Mouse (Mus musculus) mesoderm, embryonic 11.5 days (tissue): ENCODE measurements around the gene Ajm1.

ENCODE experiments used
- DNase-seq: peaks from one replicate; pipeline ENCODE4 v3.0.0-alpha.2; 2012; ENCODE audit warnings: low read depth, low spot score

Gene Ajm1

DNA sequence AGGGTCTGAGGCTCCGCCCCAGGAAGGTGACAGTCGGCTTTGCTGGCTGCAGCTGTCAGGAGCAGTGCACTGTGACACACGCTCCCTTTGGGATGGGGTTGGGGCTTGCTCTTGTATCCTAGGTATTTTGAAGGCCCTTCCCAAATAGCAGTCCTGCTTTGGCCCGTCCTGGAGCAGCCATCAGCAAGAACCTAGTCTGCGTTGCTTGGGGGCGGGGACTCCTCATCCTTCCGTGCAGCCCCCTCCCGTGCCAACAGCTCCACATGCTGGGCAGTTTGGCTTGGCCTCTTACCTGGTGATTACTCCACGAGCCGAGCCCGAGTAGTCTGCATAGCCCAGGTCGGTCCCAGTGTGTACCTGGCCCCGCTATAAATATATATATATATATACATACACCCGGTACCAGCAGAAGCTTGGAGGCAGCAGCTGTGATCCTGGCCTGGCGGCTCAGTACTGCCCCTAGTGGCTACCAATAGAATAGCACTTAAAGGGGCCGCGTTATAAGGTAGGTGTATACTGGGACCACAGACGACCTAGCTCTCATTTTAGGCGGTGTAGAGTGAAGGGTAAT is at the start of gene Ajm1:
TSS of gene Ajm1 (minus strand) at position 464 of the 571 bp plus-strand sequence.
- peak; percentile 81 for DNase-seq

DNA sequence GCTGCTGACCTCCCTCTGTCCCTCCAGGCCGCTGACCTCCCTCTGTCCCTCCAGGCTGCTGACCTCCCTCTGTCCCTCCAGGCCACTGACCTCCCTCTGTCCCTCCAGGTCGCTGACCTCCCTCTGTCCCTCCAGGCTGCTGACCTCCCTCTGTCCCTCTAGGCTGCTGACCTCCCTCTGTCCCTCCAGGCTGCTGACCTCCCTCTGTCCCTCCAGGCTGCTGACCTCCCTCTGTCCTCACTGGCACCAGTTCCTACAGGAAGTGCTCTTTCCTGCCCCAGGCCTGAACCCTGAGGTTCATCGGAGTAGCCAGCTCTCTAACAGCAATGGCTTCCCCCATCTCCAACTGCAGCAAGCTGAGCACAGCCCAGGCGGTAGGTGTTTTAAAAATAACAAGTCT is 47.2 kb upstream of the Ajm1 start:
- DNase-seq, result no peak

GRCm38 (mm10) chr2:25627811-25628210 is 46.3 kb upstream of the Ajm1 start, which contains the start of gene Fcna:
Fcna (minus strand) TSS chr2:25628030.
- DNase-seq, result no peak

DNA sequence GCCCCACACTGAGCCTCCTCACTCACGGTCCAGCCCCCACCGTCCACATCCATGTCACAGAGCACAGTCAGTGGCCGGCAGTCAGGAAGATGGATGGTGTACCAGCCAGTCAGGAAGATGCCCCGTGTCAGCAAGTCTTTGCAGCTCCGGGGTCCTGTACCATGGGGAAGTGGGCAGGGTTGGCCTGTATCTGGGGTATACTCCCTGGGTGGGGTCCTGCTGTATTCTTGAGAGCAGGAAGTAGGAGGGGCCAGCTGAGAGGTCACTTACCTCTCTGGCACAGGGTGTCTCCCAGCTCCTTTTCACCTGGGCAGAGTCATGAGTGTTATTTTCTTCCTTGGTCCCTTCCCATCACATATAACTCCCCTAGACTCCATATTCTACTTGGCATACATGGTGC is 44.4 kb upstream of the Ajm1 start:
- no peak for DNase-seq

DNA sequence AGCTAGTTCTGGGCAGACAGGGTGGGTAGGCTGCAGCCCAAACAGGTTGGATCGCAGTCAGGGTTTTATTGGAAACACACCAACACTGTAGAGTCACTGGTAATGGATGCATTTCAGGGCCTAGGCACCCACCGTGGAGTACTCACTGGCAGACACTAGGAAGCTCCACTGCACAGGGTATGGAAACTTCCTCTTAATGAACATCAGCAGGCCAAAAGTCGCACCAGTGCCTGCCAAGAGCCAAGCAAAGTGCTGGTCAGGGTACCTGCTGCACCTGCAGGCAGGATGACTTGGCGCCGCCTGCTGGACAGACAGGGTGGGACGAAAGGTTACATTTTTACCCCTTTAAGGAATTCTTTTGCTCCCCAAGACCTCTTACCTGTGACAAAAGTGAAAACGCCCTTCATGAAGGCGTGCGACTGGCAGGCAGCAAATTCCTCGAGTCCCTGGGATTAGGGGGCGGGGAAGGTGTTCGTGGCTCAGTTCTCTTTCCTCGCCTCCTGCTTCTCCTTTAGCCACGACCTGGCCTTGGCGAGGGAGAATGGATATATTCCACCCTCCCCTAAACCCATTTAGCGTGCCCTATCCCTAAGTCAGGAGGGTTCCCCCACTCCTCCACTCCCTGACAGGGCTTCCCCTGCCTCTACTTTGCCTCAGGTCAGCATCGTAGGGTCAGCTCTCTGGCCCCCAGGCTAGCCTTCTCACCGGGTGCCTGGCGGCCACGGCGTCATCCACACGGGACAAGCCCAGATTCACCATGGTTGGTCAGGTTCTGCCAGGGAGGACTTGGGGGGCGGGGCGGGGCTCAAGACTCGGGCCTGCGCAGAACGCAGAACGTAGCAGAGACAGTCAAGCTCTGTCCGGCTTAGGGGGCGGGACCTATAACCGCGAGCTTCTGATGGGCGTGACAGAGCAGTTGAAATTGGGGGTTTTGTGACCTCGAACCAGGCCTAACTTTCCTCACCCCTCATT is 40.0 kb upstream of the Ajm1 start, which contains the start of gene Tmem141:
TSS of gene Tmem141 (minus strand) at position 777 of the 972 bp plus-strand sequence.
- peak; percentile 88 for DNase-seq

GRCm38 (mm10) chr2:25620852-25621228 is 39.3 kb upstream of the Ajm1 start:
- no peak for DNase-seq

DNA sequence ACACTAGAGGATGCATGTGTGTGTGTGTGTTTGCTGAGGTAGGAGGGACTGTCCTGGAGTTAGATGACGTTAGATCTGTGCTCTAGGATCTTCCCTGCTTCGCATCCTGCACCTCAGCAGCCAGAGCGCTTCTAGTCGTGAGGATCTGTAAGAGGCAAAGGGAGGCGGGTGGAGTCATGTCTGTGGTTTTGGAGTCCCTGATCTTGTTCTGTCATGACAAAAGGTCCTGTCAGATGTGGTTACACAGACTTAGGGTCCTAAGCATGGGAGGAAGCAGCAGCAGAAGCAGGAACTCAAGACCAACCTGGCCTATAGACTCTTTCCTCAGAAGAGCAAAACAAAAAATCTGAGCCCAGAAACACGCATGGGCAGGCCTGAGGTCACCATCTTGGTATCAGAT is 38.8 kb upstream of the Ajm1 start:
- DNase-seq, result no peak

DNA sequence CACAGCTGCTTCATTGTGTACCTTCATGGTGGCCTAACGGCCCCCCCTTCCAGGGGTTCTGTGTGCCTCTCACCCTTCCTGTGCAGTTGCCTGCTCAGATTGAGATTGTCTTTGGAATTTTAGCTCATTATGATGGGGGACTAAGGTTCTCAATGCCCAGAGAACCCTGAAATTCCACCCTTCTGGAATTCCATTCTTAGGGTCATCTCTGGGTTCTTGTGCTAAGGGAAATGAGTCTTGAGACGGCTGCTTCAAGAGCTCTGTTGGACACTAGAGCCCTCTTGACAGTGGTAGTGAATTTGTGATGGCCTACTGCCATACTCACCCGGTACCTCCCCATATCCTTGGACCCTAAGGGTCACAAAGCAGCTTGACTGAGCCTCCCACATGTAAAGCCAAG is 36.0 kb upstream of the Ajm1 start, which contains the start of gene Ccdc183:
TSS of gene Ccdc183 (minus strand) at position 101 of the 400 bp plus-strand sequence.
- DNase-seq, result no peak

DNA sequence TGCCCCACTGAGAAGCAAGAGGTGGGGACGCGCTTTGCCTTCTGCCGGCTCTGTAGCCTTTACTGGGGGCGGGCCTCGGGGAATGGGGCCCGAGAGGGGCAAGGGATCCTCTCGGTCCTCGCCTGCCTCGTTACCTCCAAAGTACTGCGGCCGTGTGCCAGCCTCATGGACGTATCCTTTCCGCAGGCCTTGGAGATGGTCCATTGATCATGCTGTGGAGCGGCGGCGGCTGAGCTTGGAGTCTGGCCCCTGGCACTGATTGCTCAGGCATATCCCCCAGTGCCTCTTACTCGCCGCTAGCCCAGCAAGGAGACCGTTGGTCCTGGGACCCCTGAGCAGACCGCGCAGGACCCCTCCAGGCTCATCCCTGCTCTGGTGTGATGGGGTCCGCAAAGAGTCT is 34.8 kb upstream of the Ajm1 start:
- DNase-seq, result no peak

DNA sequence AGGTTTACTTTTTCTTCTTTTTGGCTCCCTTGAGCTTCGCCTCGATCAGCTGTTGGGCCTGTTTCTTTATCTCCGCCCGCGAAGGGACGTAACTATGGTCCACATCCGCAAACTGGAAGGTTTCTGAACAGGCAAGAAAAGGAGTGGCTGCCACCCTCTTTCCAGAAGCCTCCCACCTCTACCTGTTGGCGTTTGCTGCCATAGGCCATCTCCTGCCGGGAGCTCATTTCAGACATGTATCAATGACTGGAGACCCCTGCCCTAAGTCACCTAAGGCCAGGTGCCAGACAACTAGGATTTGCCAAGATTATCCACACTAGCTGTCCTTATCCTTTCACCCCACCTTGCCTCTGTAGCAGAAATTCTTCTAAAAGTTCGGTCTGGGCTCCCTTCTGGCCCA is 27.1 kb upstream of the Ajm1 start:
- DNase-seq, result no peak

DNA sequence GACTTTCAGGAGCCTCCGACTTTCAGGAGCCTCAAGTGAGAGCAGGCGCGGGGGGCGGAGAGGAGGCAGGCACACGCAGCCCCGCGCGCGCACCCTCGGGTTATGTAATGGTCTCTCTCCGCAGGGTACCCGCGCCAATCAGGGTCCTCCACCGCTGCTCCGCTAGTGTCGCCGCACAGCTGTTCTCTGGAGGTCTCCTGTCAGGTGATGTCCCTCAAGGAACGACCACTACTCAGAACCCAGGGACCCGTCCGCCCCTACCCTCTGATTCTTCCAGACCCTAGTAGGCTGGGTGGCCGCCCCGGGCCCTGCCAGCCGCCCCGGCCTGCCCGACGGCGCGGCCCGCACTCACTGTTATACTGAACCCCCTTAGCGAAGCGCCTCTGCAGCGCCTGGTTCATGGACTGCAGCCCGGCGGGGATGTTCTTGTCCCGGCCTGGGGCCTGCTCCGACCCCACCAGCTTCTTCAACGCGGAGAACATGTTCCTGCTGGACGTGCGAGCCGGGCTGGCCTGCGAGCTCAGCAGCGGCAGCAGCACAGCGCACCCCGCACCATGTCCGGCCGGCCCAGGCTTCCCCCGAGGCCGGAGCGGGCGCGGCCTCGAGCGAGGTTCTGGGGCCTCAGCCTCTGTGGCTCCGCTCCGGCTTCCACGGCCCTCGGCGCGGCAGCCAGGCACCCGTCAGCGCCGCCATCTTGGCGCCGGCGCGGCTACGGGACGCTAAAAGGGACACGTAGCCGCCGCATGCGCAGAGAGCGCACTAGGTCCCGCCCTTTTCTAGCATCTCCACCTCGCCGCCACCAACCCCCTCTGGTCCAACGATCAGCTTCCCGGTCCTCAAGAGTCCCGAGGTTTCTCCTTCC is 26.4 kb upstream of the Ajm1 start, which contains the start of gene Rabl6:
TSS of gene Rabl6 (minus strand) at position 761 of the 862 bp plus-strand sequence.
- peak; percentile 93 for DNase-seq

DNA sequence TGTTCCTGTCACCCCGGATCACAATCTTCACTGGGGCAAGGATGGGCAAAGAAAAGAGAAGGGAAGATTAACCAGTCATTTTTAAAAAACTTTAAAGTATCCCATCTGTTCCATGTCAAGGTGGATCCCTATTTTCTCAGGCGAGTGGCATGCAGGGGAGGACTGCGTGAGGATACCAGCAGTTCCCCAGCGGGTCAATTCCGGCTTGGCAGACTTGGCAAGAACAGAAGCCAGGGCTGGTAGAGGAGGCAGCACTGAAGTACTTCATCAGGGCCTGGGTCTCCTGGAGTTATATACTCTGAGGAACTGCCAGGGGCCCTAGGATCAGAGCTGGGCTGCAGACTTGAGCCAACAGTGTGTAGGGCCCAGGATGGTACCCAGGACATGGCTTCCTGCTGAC is 21.0 kb upstream of the Ajm1 start:
- DNase-seq, result no peak

- DNase-seq, result no peak
Measured at GRCm38 (mm10) chr2:25600037-25600436, 18.5 kb upstream of the Ajm1 start.

- no peak for DNase-seq
Measured at GRCm38 (mm10) chr2:25598749-25599148, 17.2 kb upstream of the Ajm1 start.

DNA sequence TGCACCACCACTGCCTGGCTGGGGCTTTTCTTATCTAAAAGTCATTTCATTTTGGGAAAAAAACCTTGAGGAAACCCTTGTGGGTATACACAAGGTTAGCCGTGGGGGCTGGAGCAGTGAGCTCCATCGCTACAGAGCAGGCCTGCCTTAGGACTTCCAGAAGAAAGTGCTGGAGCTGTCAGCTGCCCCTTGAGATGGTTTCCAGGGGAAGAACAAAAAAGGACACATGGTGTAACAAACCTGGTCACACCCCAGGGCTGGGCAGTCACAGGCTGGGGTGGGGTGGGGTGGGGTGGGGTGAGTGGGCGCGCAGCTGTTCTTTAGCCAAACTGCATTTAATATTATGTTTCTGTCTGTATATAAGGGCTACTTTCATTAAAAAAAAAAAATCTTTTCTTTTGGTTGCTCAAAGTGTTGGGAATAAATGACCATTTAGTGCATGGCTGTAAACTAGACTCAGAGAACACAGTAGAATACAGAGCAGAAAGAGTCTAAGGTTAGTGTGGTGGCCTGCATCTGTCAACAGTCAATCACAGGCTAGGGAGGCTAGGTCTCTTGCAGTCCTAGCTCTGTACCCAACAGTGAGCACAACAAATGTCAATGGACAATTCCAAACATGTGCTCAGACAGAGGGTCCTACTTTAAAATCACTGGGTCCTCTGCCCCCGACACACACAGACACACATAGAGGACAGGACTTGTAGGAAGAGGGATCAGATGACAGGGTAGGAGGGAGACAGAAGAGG is 15.4 kb upstream of the Ajm1 start:
- DNase-seq, result no peak

DNA sequence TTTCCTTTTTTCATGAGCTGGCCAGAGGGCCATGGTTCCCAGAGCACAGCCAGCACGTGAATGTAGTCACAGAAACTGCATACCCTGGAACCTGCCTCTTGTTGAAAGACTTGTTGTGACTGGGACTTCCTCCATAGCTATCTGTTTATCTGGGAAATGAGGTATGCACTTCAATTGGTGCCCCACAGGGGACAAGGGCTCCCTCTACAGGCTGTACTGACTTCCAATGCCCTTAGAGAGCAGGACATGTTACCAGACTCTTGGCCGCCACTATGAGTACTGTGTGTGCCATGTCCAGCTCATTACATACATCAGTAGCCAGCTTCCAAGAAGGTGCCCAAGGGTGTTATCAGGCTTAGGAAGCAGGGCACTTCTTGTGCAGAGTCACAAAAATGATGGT is 10.3 kb upstream of the Ajm1 start:
- DNase-seq, result no peak

DNA sequence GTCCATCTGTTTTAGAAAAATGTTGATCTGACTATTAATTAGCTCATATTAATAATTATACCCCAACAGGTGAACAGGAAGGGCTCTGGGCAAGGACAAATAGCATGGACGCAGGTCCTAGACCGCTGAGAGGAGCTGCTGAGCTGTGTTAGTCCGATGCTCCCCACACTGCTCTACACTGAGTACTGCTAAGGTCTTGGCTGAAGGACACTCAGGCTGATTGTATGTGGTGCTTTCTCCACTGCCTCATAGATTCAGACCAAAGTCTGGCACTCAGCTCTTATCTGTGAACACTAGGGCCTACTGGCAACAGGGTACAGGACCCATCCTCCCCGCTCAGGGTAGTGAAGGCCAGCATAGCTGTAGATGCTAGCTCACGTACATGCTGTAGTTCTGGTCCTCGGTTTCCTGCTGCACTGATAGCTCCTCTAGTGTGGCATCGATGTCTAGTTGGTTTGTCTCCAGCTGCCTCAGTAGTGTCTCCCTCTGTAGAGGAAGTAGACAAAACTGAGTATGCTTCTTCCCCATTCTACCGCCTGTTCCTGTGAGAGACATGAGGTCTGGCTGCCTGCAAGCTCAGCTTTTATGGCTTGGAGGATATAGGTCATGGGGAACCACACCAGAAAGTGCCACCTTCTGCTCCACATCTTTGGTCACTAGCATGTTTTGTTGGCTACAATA is 6.8 kb upstream of the Ajm1 start:
- DNase-seq, result no peak

DNA sequence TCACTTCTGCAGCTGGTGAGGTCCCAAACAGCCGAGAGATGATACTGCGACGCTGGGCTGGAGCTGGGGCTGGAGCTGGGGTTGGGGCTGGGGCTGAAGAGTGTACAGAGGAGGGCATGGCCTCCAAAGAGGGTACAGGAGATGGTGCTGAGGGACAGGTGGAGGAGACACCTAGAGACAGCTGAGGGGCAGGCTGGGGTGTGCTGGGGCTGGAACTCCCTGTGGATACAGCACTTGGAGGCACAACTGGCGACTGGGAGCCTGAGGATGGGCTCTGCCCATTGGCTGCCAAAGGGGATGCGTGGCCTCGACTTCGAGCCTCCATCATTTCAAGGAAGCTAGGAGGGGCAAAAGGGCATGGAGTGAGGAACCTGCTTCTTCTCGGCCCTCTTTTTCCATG is 5.7 kb upstream of the Ajm1 start:
- no peak for DNase-seq

GRCm38 (mm10) chr2:25585601-25586000 is 4.0 kb upstream of the Ajm1 start:
- DNase-seq, result no peak

DNA sequence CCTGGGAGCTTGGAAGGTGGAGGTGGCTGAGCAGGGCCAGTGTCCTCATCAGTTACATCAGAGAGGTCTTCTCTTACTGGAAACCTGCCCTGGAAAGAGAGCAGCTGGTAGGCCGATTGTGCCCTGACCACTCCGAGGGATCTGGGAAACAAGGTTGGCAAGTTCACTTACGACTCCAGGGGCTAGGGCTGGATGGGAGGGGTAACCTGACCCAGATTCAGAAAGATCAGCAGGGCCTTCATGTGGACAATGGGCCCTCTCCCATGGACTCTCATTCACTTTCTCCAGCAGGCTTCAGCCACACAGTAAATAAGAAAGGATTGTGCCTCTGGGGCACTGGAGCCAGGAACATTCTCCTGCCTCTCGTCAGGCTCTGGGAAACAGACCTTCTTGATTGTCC is 3.3 kb upstream of the Ajm1 start:
- no peak for DNase-seq

GRCm38 (mm10) chr2:25584152-25584551 is 2.6 kb upstream of the Ajm1 start:
- DNase-seq, result no peak
